Mouse (Mus musculus): ENCODE data around the gene Irf9. TPM values are rescaled to one million over a fixed set of nuclear protein-coding genes. Genes with fewer than 3 reads are reported as not detected.

The Irf9 gene
- total and polyA plus RNA-seq, 3 experiments = 8.5 to 14.8 TPM; not detected in 1

DNA sequence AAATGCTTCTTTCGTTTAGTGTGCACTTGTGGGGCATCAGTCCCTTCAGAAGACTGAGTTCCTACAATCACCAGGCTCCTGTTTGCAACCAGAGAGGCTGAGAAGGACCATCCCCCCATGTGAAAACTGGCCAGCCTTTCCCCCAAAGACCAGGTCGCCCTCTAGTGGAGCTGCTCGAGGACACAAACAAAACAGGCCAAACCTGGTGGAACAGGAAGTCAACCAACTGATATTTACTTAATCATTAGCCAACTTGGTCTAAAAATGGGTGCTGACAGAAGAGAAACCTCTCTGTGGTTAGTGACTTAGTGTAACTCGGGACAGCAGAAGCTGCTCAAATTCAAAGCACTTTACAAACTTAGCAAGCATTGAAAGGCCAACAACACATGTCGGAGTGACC lies 46.4 kb upstream of the Irf9 start (continued):
- TF ChIP-seq POLR2AphosphoS5 (IDR thresholded peaks at IDR 0.05; ENCODE audit: borderline replicate concordance, low read depth, low read length) (no peak), ZMIZ1 (IDR thresholded peaks at IDR 0.05; ENCODE audit: low read depth, low read length) (no peak)

DNA sequence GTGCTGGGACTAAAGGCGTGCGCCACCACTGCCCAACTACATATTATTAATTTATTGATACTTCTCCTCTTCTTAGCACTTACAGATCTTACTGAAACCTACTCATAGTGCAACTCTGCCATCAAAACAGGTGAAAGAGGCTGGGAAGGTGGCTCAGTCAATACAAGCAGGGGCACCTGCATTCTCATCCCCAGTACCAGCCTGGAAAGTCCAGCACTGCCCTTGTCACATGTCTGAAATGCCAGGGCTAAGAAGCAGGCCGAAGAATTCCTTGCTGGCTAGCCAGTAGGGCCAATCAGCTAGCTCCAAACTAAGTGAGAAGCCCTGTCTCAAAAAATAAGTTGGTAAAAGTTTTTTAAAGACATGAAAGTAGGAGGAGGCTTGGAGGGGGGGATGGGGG lies 45.8 kb upstream of the Irf9 start:
- Histone ChIP-seq H3K27ac (ENCODE audit: control insufficient read depth, low read depth, low read length) (peak overlapping the region; percentile 83), H3K4me3 (ENCODE audit: control insufficient read depth in 1 of 2, insufficient read depth in 1 of 2, low read depth in 2 of 2, low read length in 2 of 2) (no peak overlapping the region), H3K27me3 (ENCODE audit: control insufficient read depth in 1 of 2, insufficient read depth in 2 of 2, low read length in 2 of 2) (no peaks in the 10 kb centered on the region), H3K4me1 (ENCODE audit: control insufficient read depth in 1 of 2, insufficient read depth in 2 of 2, low read length in 2 of 2) (peaks cover 7 to 35% of the 10 kb centered on the region in 2 experiments; a peak in 3 of 4 replicates), H3K36me3 (ENCODE audit: control insufficient read depth in 1 of 2, insufficient read depth in 2 of 2, low read length in 2 of 2) (peaks cover 0 to 36% of the 10 kb centered on the region in 2 experiments; a peak in 2 of 4 replicates), H3K9ac (ENCODE audit: control insufficient read depth, low read depth, low read length, poor library complexity, severe bottlenecking) (peak overlapping the region; percentile 52), H3K79me2 (ENCODE audit: control insufficient read depth, insufficient read depth, low read length, poor library complexity) (no peaks in the 10 kb centered on the region; the same call in none of the 2 replicates), H3K9me3 (replicated peaks; ENCODE audit: insufficient read depth, low read length) (no peaks in the 10 kb centered on the region)
- TF ChIP-seq POLR2A (IDR thresholded peaks at IDR 0.05; ENCODE audit: control insufficient read depth in 1 of 2, insufficient read depth in 1 of 2, low read depth in 1 of 2, low read length in 2 of 2, poor library complexity in 1 of 2) = 0 out of 4 replicates have a peak, but pooled peaks of 1 of the 2 experiments have one; percentile 6
- no peak for TF ChIP-seq MYC (IDR thresholded peaks at IDR 0.05; ENCODE audit: low read depth, low read length)
- no peak for DNase-seq (ENCODE audit: low read depth, low spot score)

DNA sequence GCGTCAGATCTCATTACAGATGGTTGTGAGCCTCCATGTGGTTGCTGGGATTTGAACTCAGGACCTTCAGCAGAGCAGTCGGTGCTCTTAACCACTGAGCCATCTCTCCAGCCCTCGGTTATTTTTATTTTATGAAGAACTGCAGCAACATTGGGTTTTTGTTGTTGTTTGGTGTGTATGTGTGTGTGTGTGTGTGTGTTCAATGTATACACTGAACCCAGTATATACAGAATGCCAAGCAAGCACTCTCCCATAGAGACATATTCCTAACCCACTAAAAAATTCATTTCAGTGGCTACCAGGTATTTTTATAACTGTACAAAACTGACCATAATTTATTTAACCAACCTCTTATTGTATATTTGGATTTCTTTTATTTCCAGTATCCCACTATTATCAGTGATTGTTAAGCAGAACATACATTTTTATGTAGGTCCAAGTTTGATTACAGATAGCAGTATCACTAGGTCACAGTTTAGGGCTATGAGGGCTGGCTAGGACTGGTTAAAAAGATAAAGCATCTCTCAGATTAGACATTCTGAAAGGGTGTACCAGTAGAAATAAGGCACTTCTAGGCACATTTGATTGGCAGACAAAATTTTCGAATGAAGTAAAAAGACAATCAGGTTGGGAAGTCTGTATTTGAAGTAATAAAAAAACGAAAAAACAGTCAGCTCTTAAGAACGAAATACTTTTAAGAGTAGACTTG lies 44.5 kb upstream of the Irf9 start:
- Histone ChIP-seq H3K27me3 (ENCODE audit: control insufficient read depth in 1 of 2, insufficient read depth in 2 of 2, low read length in 2 of 2) (no peaks in the 10 kb centered on the region), H3K79me2 (ENCODE audit: control insufficient read depth, insufficient read depth, low read length, poor library complexity) (no peaks in the 10 kb centered on the region; the same call in none of the 2 replicates), H3K27ac (ENCODE audit: control insufficient read depth, low read depth, low read length) (peak overlapping the region; percentile 87), H3K4me1 (ENCODE audit: control insufficient read depth in 1 of 2, insufficient read depth in 2 of 2, low read length in 2 of 2) (peaks cover 7 to 35% of the 10 kb centered on the region in 2 experiments; a peak in 3 of 4 replicates), H3K36me3 (ENCODE audit: control insufficient read depth in 1 of 2, insufficient read depth in 2 of 2, low read length in 2 of 2) (peaks cover 0 to 32% of the 10 kb centered on the region in 2 experiments; a peak in 2 of 4 replicates), H3K9me3 (replicated peaks; ENCODE audit: insufficient read depth, low read length) (no peaks in the 10 kb centered on the region), H3K9ac (ENCODE audit: control insufficient read depth, low read depth, low read length, poor library complexity, severe bottlenecking) (peak overlapping the region; percentile 75), H3K4me3 (ENCODE audit: control insufficient read depth in 1 of 2, insufficient read depth in 1 of 2, low read depth in 2 of 2, low read length in 2 of 2) (peak overlapping the region in 1 of 2 experiments; percentile 81; a peak in 2 of 4 replicates)
- peak; percentile 63 for DNase-seq (ENCODE audit: low read depth, low spot score)
- peak; percentile 10; the same call in 1 of the 2 replicates for TF ChIP-seq BHLHE40 (IDR thresholded peaks at IDR 0.05; ENCODE audit: borderline replicate concordance, low read depth, low read length)
- no peak for TF ChIP-seq ELF1 (IDR thresholded peaks at IDR 0.05; ENCODE audit: low read depth, low read length)
- peak; percentile 76 for TF ChIP-seq ETS1 (IDR thresholded peaks at IDR 0.05; ENCODE audit: low read depth, low read length)
- peak; percentile 87 for TF ChIP-seq TBP (IDR thresholded peaks at IDR 0.05; ENCODE audit: low read depth, low read length)
- TF ChIP-seq USF1 (IDR thresholded peaks at IDR 0.05; ENCODE audit: low read depth, low read length) = no peak
- TF ChIP-seq EP300 (IDR thresholded peaks at IDR 0.05; ENCODE audit: low read depth in 1 of 2, low read length in 2 of 2) = peak; percentile 88 to 92
- TF ChIP-seq HCFC1 (IDR thresholded peaks at IDR 0.05; ENCODE audit: low read depth, low read length) = peak; percentile 18; the same call in 1 of the 2 replicates
- TF ChIP-seq TAL1 (IDR thresholded peaks at IDR 0.05; ENCODE audit: low read length) = peak; percentile 70
- TF ChIP-seq GATA1 (IDR thresholded peaks at IDR 0.05; ENCODE audit: low read depth, low read length) = peak; percentile 96
- peak; percentile 96 for TF ChIP-seq TCF12 (IDR thresholded peaks at IDR 0.05; ENCODE audit: low read depth, low read length)
- 0 out of 2 replicates have a peak, but pooled peaks have one; percentile 7 for TF ChIP-seq ZMIZ1 (IDR thresholded peaks at IDR 0.05; ENCODE audit: low read depth, low read length)
- TF ChIP-seq ZKSCAN1 (IDR thresholded peaks at IDR 0.05; ENCODE audit: low read depth, low read length) = no peak
- TF ChIP-seq MYC (IDR thresholded peaks at IDR 0.05; ENCODE audit: low read depth, low read length) = no peak
- TF ChIP-seq RCOR1 (IDR thresholded peaks at IDR 0.05; ENCODE audit: low read depth, low read length) = peak; percentile 87

All from MEL (cell line).